Mouse (Mus musculus): Measurements from ENCODE around the gene Ptprh. TPM values are rescaled to one million over a fixed set of nuclear protein-coding genes. Genes with fewer than 3 reads are reported as not detected.
A peak's percentile ranks its signal among the peaks of the same experiment; 100 is the strongest.

Ptprh gene
- polyA plus RNA-seq, 1 experiment from 2014 or later, result not detected

GRCm38 (mm10) chr7:4522292-4522691 lies 81.5 kb downstream of the Ptprh start:
- Histone ChIP-seq H3K27me3 (no peaks in the 10 kb centered on the region), H3K9ac (no peak overlapping the region), H3K9me3 (replicated peaks) (no peaks in the 10 kb centered on the region), H3K36me3 (no peaks in the 10 kb centered on the region), H3K4me3 (replicated peaks) (no peak overlapping the region), H3K4me2 (replicated peaks) (no peak overlapping the region), H3K27ac (replicated peaks) (no peak overlapping the region), H3K4me1 (peaks cover 22% of the 10 kb centered on the region)
- WGBS, result 77% methylated on average over 6 of the region's 6 CpGs
- no peak for ATAC-seq (ENCODE audit: insufficient number of reproducible peaks, low FRiP score, low TSS enrichment, low read depth)

- Histone ChIP-seq H3K4me2 (replicated peaks) (peak overlapping the region; percentile 46), H3K4me3 (replicated peaks) (peak overlapping the region; percentile 24), H3K9ac (no peak overlapping the region), H3K9me3 (replicated peaks) (no peaks in the 10 kb centered on the region), H3K36me3 (no peaks in the 10 kb centered on the region), H3K27ac (replicated peaks) (no peak overlapping the region), H3K4me1 (peaks cover 15% of the 10 kb centered on the region), H3K27me3 (no peaks in the 10 kb centered on the region)
- WGBS, result 34% methylated on average over 32 of the region's 32 CpGs
- ATAC-seq (ENCODE audit: insufficient number of reproducible peaks, low FRiP score, low TSS enrichment, low read depth), result no peak
Measured at GRCm38 (mm10) chr7:4521231-4522003, 82.4 kb downstream of the Ptprh start.

GRCm38 (mm10) chr7:4518487-4518886 lies 85.4 kb downstream of the Ptprh start:
- WGBS, result 67% methylated on average over 1 of the region's 1 CpGs
- Histone ChIP-seq H3K4me2 (replicated peaks) (no peak overlapping the region), H3K36me3 (no peaks in the 10 kb centered on the region), H3K27me3 (no peaks in the 10 kb centered on the region), H3K4me3 (replicated peaks) (no peak overlapping the region), H3K4me1 (peaks cover 16% of the 10 kb centered on the region), H3K9me3 (replicated peaks) (no peaks in the 10 kb centered on the region), H3K27ac (replicated peaks) (no peak overlapping the region), H3K9ac (no peak overlapping the region)
- ATAC-seq (ENCODE audit: insufficient number of reproducible peaks, low FRiP score, low TSS enrichment, low read depth), result no peak

GRCm38 (mm10) chr7:4516332-4517050 lies 87.3 kb downstream of the Ptprh start, which contains the start of gene Tnnt1:
TSS of gene Tnnt1 (minus strand) at chr7:4516382.
- peaks cover 20% of the 10 kb centered on the region for H3K4me1 ChIP-seq
- 0 out of 2 replicates have a peak, but pooled peaks have one; percentile 15 for ATAC-seq (ENCODE audit: insufficient number of reproducible peaks, low FRiP score, low TSS enrichment, low read depth)
- 17% methylated on average over 3 of the region's 4 CpGs for WGBS
- H3K27ac ChIP-seq (replicated peaks), result 0 out of 2 replicates have a peak within 1 kb of the TSS, but pooled peaks have one; percentile 51
- peak within 1 kb of the TSS; percentile 12; the same call in 1 of the 2 replicates for H3K4me3 ChIP-seq (replicated peaks)
- no peaks in the 10 kb centered on the region for H3K36me3 ChIP-seq
- H3K4me2 ChIP-seq (replicated peaks), result no peak within 1 kb of the TSS
- no peak within 1 kb of the TSS for H3K9ac ChIP-seq
- no peaks in the 10 kb centered on the region for H3K27me3 ChIP-seq
- H3K9me3 ChIP-seq (replicated peaks), result no peaks in the 10 kb centered on the region

- 48% methylated on average over 6 of the region's 6 CpGs for WGBS
- H3K4me3 ChIP-seq (replicated peaks), result peak overlapping the region; percentile 12; the same call in 1 of the 2 replicates
- no peaks in the 10 kb centered on the region for H3K36me3 ChIP-seq
- peaks cover 14% of the 10 kb centered on the region for H3K4me1 ChIP-seq
- no peak overlapping the region for H3K9ac ChIP-seq
- H3K4me2 ChIP-seq (replicated peaks), result no peak overlapping the region
- 0 out of 2 replicates have a peak overlapping the region, but pooled peaks have one; percentile 23 for H3K27ac ChIP-seq (replicated peaks)
- ATAC-seq (ENCODE audit: insufficient number of reproducible peaks, low FRiP score, low TSS enrichment, low read depth), result peak; percentile 29; the same call in 1 of the 2 replicates
- no peaks in the 10 kb centered on the region for H3K9me3 ChIP-seq (replicated peaks)
- no peaks in the 10 kb centered on the region for H3K27me3 ChIP-seq
Measured at GRCm38 (mm10) chr7:4515853-4516252, 88.0 kb downstream of the Ptprh start.

- Histone ChIP-seq H3K36me3 (no peaks in the 10 kb centered on the region), H3K9ac (no peak overlapping the region), H3K4me3 (replicated peaks) (peak overlapping the region; percentile 21), H3K4me1 (peaks cover 18% of the 10 kb centered on the region), H3K27me3 (no peaks in the 10 kb centered on the region), H3K4me2 (replicated peaks) (peak overlapping the region; percentile 8; the same call in 1 of the 2 replicates), H3K27ac (replicated peaks) (peak overlapping the region; percentile 61), H3K9me3 (replicated peaks) (no peaks in the 10 kb centered on the region)
- WGBS, result 43% methylated on average over 6 of the region's 6 CpGs
- 0 out of 2 replicates have a peak, but pooled peaks have one; percentile 27 for ATAC-seq (ENCODE audit: insufficient number of reproducible peaks, low FRiP score, low TSS enrichment, low read depth)
Measured at GRCm38 (mm10) chr7:4513829-4514712, 89.8 kb downstream of the Ptprh start.

- 0 out of 2 replicates have a peak overlapping the region, but pooled peaks have one; percentile 8 for H3K4me2 ChIP-seq (replicated peaks)
- no peak for ATAC-seq (ENCODE audit: insufficient number of reproducible peaks, low FRiP score, low TSS enrichment, low read depth)
- no peak overlapping the region for H3K27ac ChIP-seq (replicated peaks)
- H3K36me3 ChIP-seq, result no peaks in the 10 kb centered on the region
- H3K4me1 ChIP-seq, result peaks cover 18% of the 10 kb centered on the region
- no peaks in the 10 kb centered on the region for H3K27me3 ChIP-seq
- 20% methylated on average over 13 of the region's 13 CpGs for WGBS
- peak overlapping the region; percentile 21 for H3K4me3 ChIP-seq (replicated peaks)
- H3K9me3 ChIP-seq (replicated peaks), result no peaks in the 10 kb centered on the region
- no peak overlapping the region for H3K9ac ChIP-seq
Measured at GRCm38 (mm10) chr7:4513236-4513635, 90.6 kb downstream of the Ptprh start.

GRCm38 (mm10) chr7:4511489-4512224 lies 92.2 kb downstream of the Ptprh start:
- Histone ChIP-seq H3K27ac (replicated peaks) (no peak overlapping the region), H3K27me3 (no peaks in the 10 kb centered on the region), H3K36me3 (no peaks in the 10 kb centered on the region), H3K4me3 (replicated peaks) (no peak overlapping the region), H3K4me1 (peaks cover 18% of the 10 kb centered on the region), H3K9me3 (replicated peaks) (no peaks in the 10 kb centered on the region), H3K4me2 (replicated peaks) (no peak overlapping the region), H3K9ac (no peak overlapping the region)
- ATAC-seq (ENCODE audit: insufficient number of reproducible peaks, low FRiP score, low TSS enrichment, low read depth), result no peak
- 68% methylated on average over 8 of the region's 8 CpGs for WGBS

GRCm38 (mm10) chr7:4509863-4510608 lies 93.8 kb downstream of the Ptprh start:
- peak overlapping the region; percentile 18 for H3K4me3 ChIP-seq (replicated peaks)
- H3K4me1 ChIP-seq, result peaks cover 18% of the 10 kb centered on the region
- peak overlapping the region; percentile 29; the same call in 1 of the 2 replicates for H3K4me2 ChIP-seq (replicated peaks)
- peak overlapping the region; percentile 31; the same call in 1 of the 2 replicates for H3K27ac ChIP-seq (replicated peaks)
- no peaks in the 10 kb centered on the region for H3K27me3 ChIP-seq
- ATAC-seq (ENCODE audit: insufficient number of reproducible peaks, low FRiP score, low TSS enrichment, low read depth), result peak; percentile 69
- H3K9ac ChIP-seq, result no peak overlapping the region
- H3K36me3 ChIP-seq, result no peaks in the 10 kb centered on the region
- H3K9me3 ChIP-seq (replicated peaks), result no peaks in the 10 kb centered on the region
- WGBS, result 9% methylated on average over 24 of the region's 24 CpGs

- no peak for ATAC-seq (ENCODE audit: insufficient number of reproducible peaks, low FRiP score, low TSS enrichment, low read depth)
- Histone ChIP-seq H3K4me2 (replicated peaks) (no peak overlapping the region), H3K9me3 (replicated peaks) (no peaks in the 10 kb centered on the region), H3K27me3 (no peaks in the 10 kb centered on the region), H3K9ac (no peak overlapping the region), H3K27ac (replicated peaks) (no peak overlapping the region), H3K4me1 (peaks cover 15% of the 10 kb centered on the region), H3K4me3 (replicated peaks) (no peak overlapping the region), H3K36me3 (no peaks in the 10 kb centered on the region)
- WGBS, result 83% methylated on average over 8 of the region's 8 CpGs
Measured at GRCm38 (mm10) chr7:4508739-4509116, 95.1 kb downstream of the Ptprh start.
